Mouse (Mus musculus): Measurements from ENCODE around the gene Dhps.
A peak's percentile ranks its signal among the peaks of the same experiment; 100 is the strongest.

Dhps gene

DNA sequence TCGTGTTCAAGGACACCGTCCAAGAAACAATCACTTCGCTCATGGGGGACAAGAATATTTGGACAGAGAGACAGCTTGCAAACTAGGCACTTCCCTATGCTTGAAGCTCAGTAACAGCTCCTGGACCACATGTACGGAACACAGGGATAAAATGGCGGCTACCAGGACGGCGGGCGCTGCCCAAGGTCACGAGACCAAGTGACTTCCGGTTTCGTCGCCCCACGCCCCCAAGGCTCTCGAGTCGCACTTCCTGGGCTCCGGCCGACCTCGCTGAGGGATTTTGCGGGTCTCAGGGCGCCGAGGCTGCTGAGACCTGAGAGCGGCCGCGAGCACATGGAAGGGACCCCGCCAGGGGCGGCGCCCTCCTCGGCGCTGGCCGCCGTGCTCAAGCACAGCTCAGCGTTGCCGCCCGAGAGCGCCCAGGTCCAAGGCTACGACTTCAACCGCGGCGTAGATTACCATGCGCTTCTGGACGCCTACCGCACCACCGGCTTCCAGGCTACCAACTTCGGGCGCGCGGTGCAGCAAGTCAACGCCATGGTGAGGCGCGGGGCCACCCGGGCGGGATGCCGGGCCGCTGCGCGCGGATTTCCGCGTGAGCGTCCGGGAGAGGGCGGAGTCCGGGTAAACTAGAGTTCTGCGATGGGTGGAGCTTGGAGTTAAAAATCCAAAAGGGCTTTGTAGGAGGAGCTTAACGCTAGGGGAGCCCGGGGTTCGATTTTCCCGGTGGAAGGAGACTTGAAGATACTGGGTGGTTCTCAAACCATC is at the start of gene Dhps:
Dhps (plus strand) TSS at position 244 of the 768 bp plus-strand sequence.
- peak; percentile 81 for ATAC-seq (ENCODE audit: insufficient number of reproducible peaks, low FRiP score, low TSS enrichment)

- no peak for ATAC-seq (ENCODE audit: insufficient number of reproducible peaks, low FRiP score, low TSS enrichment)
Measured at GRCm38 (mm10) chr8:85023846-85024245, 47.7 kb upstream of the Dhps start.

GRCm38 (mm10) chr8:85025098-85025932 is 46.2 kb upstream of the Dhps start, which contains the start of gene Asna1:
Asna1 (minus strand) TSS chr8:85025281.
- peak; percentile 89 for ATAC-seq (ENCODE audit: insufficient number of reproducible peaks, low FRiP score, low TSS enrichment)

DNA sequence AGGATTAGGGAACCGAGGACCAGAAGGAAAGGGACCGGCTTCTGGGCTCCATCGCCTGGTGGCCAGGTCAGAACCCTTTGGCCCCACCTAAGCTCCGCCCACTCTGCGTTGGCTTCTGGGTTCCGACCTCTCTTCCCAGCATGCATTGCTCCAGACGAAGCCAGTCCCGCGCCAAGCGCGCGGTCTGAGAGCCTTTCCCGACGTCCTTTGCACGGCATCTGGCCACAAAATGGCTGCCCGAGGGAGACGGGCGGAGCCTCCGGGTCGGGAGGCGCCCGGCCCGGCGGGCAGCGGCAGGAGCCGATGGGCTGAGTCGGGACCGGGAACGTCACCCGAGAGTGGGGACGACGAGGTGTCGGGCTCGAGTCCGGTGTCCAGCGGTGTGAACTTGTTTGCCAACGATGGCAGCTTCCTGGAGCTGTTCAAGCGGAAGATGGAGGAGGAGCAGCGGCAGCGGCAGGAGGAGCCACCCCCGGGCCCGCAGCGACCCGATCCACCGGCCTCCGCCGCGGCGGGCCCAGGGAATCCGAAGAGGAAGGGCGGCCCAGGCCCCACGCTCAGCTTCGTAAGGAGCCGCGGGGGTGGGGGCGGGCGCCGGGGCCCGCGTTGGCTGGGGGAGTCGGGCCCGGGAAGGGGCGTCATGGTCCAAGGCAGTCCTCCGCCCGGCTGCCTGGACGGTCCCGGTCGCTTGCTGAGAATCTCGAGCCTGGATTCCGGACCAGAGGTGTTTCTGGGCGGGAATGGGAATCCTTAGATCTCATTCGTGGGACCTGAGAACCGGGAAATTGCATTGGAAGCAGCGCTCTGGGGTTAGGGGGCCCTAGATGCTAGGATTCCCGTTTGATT is 44.7 kb upstream of the Dhps start, which contains the start of gene Trir:
Trir (plus strand) TSS at position 154 of the 846 bp plus-strand sequence.
- ATAC-seq (ENCODE audit: insufficient number of reproducible peaks, low FRiP score, low TSS enrichment) = peak; percentile 76

DNA sequence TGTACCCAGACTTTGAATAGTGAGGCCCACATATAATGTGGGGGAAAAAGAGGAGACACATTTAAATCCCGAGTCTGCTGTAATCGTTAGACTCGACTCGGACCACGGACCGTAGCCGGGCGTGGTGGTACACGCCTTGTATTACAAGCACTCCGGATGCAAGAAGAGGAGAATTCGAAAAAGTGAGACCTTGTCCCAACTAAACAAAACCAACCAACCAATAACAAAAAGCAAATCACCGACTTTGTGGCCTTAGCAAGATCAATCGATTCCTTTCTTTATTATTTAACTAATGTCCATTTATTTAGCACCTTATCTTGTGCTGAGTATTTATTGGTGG is 44.1 kb upstream of the Dhps start:
- no peak for ATAC-seq (ENCODE audit: insufficient number of reproducible peaks, low FRiP score, low TSS enrichment)

- no peak for ATAC-seq (ENCODE audit: insufficient number of reproducible peaks, low FRiP score, low TSS enrichment)
Measured at GRCm38 (mm10) chr8:85027922-85028321, 43.6 kb upstream of the Dhps start.

- no peak for ATAC-seq (ENCODE audit: insufficient number of reproducible peaks, low FRiP score, low TSS enrichment)
Measured at GRCm38 (mm10) chr8:85029271-85029670, 42.3 kb upstream of the Dhps start.

- ATAC-seq (ENCODE audit: insufficient number of reproducible peaks, low FRiP score, low TSS enrichment) = no peak
Measured at GRCm38 (mm10) chr8:85032622-85033311, 38.8 kb upstream of the Dhps start.

DNA sequence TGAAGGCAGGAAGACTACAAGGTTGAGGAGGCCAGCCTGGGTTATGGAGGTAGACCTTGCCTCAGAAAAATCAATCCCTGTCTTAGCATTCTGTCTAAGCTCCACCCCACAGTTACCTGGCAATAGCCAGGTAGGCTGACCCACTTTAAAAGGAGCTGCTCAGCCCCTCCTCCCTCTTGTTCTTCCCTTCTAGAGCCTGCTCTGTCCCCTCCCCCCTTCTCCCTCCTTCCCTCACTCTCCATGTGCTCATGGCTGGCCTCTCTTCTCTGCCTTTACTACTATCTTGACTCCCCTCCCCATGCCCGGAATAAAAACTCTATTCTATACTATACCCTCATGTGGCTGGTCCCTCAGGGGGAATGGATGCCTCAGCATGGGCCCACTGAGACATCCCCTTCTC is 37.7 kb upstream of the Dhps start:
- no peak for ATAC-seq (ENCODE audit: insufficient number of reproducible peaks, low FRiP score, low TSS enrichment)

DNA sequence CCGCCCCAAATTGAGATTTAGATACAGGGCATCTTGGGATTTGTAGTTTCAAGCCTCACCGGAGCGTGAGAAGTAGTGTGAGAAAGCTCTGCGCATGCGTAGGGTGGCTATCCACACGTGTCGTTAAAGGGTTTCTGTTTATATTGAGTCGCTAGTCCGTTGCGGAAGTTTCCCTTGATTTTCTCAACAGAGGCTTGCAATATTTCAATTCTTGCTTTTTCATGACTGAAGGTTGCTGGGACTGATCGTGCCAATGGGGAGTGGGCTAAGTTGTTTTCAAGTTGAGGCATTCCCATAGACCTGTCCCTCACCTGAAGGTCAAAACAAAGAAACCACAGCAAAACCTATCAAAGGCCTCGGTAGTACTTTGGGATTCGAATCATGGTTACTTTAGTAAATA is 36.8 kb upstream of the Dhps start:
- no peak for ATAC-seq (ENCODE audit: insufficient number of reproducible peaks, low FRiP score, low TSS enrichment)

DNA sequence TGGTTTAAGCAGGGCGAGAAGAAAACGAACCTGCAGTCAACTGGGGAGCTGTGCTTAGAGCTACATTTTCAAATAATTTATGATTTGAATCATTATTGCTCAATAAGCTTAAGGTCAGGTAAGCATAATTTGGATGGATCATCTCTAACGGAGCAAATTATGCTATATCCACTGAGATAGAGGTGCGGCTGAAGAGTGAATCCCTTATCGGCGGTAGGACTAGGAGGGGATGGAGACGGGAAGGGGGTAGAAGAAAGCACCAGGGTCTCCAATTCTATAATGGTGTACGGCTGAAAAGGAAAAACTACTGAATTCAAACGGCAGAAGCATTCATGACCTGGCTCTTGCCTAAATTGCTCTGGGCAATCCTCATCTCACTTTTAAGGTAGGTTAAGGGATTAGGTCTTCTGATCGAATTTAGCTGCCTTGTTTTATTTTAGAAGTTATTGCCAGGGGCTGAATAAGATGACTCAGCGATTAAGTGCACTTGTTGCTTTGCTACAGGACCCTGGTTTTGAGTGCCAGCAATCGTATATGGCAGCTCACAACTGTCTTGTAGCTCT is 36.3 kb upstream of the Dhps start:
- ATAC-seq (ENCODE audit: insufficient number of reproducible peaks, low FRiP score, low TSS enrichment) = no peak

GRCm38 (mm10) chr8:85035728-85036310 is 35.7 kb upstream of the Dhps start:
- no peak for ATAC-seq (ENCODE audit: insufficient number of reproducible peaks, low FRiP score, low TSS enrichment)

DNA sequence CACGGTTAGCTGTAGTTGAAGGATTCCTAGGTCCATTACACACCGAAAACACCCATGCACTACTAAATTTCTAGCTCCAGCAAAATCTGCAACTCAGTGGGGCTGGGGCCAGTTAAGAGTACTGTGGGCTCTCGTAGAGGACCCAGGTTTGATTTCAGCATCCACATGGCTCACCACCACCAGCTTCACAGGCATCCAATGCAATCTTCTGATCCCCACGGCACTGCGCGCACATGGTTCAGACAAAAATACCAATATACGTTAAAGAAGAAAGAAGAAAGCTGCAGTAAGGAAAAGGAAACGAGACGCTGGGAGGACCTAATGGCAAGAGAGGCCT is 35.2 kb upstream of the Dhps start:
- ATAC-seq (ENCODE audit: insufficient number of reproducible peaks, low FRiP score, low TSS enrichment) = peak; percentile 28; the same call in 1 of the 2 replicates

GRCm38 (mm10) chr8:85036718-85037365 is 34.7 kb upstream of the Dhps start, which contains the start of gene Tnpo2:
Tnpo2 (plus strand) TSS chr8:85036915.
- peak; percentile 64 for ATAC-seq (ENCODE audit: insufficient number of reproducible peaks, low FRiP score, low TSS enrichment)

GRCm38 (mm10) chr8:85037366-85037680 is 34.2 kb upstream of the Dhps start:
- peak; percentile 11; the same call in 1 of the 2 replicates for ATAC-seq (ENCODE audit: insufficient number of reproducible peaks, low FRiP score, low TSS enrichment)

GRCm38 (mm10) chr8:85037681-85038531 is 33.7 kb upstream of the Dhps start:
- no peak for ATAC-seq (ENCODE audit: insufficient number of reproducible peaks, low FRiP score, low TSS enrichment)

- ATAC-seq (ENCODE audit: insufficient number of reproducible peaks, low FRiP score, low TSS enrichment) = no peak
Measured at GRCm38 (mm10) chr8:85043619-85044018, 27.9 kb upstream of the Dhps start.

GRCm38 (mm10) chr8:85057367-85057766 is 14.2 kb upstream of the Dhps start:
- no peak for ATAC-seq (ENCODE audit: insufficient number of reproducible peaks, low FRiP score, low TSS enrichment)

Data from cerebellum, adult (tissue).